Mouse (Mus musculus): ENCODE measurements at regions not wholly inside any gene's neighbourhood (a gene's known extent, or its start where the extent isn't known, plus 50 kb on each side); places are given as distances from the start of the nearest gene placed in this dataset.

DNA sequence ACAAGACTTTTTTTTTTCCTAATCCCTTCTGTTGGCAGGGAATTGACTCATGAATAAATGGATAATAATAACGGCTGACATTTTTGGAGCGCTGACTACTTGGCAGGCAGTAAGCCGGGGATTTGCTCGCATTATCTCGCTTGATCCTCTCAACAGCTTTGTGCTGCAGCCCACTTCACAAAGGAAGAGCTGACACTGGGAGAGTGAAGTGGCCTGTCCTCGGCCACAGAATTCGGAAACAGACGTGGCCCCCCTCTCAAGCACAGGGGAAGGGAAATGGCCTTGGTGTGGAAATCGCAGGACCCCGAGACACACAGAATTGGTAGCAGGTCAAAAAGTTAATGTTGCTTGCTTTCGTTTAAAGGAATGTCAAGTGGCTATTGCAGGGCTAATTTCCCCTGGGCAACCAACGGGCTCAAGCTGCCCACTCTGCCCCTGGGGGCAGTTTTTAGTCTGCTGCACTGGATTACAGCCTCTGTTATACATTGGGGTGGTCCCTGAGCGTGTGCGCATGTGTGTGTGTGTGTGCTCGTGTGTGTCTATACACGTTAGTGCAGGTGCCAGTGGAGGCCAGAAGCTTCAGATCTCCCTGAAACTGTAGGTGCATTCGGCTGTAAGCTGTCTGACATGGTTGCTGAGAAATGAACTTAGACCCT is 483.1 kb downstream of the Plcl1 start:
- no peak for DNase-seq (ENCODE audit: extremely low read depth, low read depth, low spot score)

DNA sequence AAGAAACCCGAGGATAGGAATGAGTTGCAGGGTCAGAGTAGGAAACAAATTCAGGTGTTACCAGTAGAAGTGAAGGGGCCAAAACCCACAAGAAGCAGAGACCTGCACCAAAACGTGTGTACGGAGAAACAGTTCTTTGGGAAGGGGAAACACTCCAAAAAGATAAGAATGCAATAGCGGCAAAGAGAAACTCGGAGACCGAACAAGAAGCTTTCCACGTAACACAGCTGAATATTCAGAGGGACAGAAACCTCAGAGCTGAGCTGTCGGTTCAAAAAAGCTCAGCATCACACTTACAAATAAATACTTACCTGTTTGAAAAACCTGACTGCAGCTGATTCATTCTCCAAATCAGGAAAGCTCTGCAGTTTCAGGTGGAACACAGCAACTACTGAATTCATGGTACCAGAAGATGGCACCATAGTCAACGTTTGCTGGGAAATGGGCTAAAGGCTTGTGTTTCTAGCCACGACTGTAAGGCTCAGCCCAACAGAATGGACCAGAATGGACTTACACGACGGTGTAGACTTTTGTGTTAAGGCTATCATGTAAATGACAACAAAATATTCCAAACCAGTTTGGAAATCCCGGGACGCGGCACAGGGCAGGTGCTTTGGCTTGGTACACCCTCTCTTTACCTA is 484.9 kb downstream of the Plcl1 start:
- no peak for DNase-seq (ENCODE audit: extremely low read depth, low read depth, low spot score)

DNA sequence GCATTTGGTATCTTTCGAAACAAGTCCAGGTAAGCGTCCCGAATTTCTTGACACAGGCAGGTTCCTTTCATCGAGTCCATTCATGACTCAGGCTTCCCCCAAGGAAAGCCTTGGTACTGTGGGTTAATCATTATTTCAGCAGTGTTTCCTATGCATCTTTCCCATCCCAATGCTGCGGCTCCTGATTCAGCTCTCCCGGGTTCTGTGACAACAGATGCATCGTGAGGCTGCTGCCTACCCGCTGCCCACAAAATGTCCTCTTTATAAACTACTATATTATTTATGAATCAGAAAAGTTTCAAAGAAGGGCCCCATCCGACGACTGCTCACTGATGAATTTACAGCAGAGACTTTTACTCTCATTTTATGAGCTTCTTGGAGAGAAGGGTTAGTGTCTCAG is 486.2 kb downstream of the Plcl1 start:
- no peak for DNase-seq (ENCODE audit: extremely low read depth, low read depth, low spot score)

DNA sequence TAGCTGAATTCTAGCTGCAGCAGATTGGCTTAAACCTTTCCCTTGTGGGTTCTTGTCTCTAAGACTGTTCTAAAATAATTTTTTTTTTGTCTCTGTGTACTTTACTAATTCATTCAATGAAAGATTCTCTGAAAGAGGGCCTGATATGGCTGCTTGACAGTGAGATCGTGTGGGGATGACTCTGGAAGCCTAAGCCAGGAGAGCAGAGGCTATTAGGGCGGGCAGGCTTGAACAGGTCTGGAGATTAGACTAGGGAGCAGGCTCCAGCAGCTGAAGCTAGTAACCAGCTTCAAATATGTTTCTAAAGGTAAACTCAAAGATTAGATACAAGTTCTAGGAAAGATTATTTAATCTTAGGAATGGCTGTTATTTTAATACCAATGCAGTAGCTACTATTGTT is 491.9 kb downstream of the Plcl1 start:
- no peak for DNase-seq (ENCODE audit: extremely low read depth, low read depth, low spot score)

DNA sequence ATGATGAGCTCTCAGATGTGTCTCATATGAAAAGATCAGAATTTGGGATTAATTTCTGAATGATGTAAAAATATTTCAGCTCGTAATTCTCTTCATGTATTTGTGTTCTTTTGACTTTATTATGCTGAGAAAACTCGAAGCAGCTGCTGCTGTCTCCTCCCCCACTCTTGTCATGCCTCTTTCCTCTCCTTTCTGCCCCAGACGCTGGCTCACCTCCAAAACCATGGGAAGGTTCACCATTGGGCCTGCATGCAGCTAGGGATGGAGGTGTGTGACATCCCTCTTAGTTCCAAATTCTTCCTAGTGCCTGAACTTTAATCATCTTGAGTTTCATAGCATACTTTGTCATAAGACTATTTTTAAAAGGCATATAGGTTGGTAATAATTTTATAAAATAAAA is 492.3 kb downstream of the Plcl1 start:
- no peak for DNase-seq (ENCODE audit: extremely low read depth, low read depth, low spot score)

DNA sequence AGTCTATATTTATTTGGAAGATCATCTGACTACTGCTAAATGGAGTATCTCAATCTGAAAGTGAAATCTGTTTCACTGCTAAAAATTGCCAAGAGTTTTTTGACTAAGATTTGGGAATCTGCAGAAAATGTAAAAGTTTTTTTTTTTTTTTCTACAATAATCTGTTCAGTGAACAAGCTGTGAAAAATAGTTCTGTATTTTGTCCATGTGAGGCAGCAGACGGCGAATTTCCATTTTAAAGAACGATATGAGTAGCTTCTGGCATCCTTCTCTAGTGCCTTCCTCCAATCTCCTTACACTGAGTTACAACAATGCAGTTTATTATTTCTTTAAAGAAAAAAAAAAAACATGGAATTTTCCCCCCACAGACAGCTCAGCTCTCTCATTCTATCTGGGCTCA is 494.3 kb downstream of the Plcl1 start:
- no peak for DNase-seq (ENCODE audit: extremely low read depth, low read depth, low spot score)

DNA sequence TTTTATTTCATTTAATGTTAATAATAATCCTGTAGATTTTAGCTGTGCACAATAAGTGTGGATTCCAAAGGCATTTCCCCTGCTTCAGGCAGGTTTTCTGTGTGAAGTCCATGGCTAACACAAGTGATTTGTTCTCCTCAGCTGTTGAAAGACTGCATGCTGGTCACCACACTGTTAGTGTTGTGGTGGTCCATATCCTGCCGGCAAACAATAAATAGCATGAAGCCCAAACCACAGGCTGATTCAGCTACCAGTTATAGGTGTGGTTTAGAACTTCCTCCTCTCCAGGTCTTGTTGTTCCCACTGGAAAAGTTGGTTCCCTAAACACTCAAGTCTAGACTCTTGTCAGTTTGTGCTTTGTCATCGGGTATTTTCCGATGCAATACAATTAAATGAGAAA is 497.5 kb downstream of the Plcl1 start:
- DNase-seq (ENCODE audit: extremely low read depth, low read depth, low spot score): no peak

DNA sequence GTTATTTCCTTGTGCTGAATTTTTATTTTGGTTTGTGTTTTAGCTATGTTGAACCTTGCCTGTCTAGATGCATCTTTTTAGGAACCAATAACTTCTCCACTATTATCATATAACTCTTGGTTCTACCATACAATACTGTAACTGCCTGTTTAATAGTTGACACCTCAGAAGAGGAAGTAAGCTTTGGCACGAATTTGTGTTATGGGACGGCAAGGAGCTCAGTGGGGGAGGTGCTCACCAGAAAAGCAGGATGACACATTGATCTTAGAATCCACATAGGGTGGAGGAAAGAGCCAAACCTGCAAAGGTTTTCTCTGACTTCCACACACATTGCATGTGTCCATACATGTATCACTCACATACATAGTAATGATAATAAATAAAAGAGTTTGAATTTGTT is 498.9 kb downstream of the Plcl1 start:
- DNase-seq (ENCODE audit: extremely low read depth, low read depth, low spot score): no peak

DNA sequence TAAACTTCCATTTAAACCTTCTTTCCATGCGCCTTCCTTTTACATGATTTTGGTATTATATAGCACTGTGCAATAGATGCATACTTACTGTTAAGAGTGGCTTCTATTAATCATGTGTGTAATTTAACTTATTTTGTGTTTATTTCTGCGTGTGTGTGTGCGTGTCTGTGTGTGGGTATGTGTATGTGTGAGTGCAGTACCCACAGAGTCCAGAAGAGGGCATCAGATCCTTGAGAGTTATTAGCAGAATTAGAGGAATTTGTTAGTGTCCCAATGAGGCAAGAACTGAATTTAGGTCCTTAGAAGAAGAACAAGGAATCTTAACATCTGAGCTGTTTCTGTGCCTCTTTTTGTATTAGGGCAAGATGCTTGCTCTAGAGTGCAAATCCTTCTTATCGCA is 499.5 kb downstream of the Plcl1 start:
- no peak for DNase-seq (ENCODE audit: extremely low read depth, low read depth, low spot score)

DNA sequence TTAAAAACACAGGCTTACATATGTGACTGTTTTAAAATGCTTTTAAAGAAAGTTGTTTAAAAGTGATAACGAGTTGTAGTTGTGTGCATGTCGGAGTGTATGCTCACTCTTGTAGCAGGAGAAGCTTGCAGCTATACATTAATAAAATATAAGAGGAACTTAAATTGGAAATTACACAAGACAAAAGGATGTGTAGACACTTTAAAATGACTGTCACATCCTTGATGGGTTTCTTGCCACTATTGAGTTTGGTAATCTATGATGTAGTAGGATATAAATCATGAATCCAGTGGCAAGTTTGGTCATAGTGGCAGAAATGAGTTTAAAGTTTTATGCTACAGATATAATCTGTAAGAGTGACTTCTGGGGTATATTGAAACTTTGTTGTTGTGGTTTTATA is 504.3 kb downstream of the Plcl1 start:
- DNase-seq (ENCODE audit: extremely low read depth, low read depth, low spot score): no peak

DNA sequence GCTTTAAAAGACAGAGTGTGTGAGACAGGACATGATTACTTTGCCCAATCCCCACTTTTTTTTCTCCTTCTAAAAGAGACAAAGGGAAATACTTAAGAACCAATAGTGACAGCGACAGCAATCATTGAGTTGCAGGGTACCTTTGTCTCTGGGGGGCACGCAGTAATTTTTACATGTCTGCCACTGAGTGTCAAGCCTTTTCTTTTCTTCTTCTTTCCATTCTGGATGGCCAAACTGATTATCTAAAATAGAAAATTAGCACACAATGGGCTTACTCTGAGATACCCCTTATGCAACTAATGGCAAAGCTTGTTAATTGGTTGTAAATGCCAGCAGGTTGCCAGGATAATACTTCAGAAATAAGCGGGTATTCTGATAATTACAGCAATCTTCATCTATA is 508.6 kb downstream of the Plcl1 start:
- no peak for DNase-seq (ENCODE audit: extremely low read depth, low read depth, low spot score)

DNA sequence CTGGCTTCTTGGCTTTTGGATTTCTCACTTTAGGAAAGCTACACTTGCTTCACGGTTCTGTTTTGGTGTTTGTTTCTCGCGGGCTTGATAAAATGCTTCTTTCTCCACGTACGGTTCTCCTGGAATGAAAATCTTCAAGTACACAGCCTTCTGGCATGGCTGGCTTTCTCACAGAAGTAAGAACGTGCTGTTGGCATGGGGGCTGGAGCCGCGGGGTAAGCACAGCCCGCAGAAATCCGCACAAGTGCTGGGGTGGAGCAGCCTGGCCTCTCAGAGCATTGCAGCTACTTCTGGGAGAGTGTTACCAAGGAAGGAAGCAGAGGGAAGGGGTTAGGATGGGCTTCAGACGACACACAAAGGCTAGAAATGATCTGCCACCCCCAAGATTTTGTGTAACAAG is 510.2 kb downstream of the Plcl1 start:
- DNase-seq (ENCODE audit: extremely low read depth, low read depth, low spot score): no peak

DNA sequence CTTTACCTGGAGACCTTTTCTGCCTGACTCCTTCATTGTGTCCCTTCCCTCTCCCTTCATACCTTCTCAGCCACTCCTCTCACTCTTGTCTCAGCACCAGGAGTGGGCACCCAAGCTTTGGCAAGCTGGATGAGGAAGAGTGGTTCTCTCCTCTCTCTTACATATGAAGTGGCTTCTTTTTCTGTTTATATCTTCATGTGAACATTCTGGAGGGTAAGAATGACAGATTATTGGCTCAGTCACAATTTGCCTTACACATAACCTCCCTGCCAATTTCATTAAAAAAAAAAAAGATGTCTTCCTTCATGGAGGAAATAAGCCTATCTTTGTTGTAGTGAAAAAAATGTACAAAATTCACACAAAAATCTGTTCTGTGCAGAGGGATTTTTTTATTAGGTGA is 513.8 kb downstream of the Plcl1 start:
- DNase-seq (ENCODE audit: extremely low read depth, low read depth, low spot score): no peak

DNA sequence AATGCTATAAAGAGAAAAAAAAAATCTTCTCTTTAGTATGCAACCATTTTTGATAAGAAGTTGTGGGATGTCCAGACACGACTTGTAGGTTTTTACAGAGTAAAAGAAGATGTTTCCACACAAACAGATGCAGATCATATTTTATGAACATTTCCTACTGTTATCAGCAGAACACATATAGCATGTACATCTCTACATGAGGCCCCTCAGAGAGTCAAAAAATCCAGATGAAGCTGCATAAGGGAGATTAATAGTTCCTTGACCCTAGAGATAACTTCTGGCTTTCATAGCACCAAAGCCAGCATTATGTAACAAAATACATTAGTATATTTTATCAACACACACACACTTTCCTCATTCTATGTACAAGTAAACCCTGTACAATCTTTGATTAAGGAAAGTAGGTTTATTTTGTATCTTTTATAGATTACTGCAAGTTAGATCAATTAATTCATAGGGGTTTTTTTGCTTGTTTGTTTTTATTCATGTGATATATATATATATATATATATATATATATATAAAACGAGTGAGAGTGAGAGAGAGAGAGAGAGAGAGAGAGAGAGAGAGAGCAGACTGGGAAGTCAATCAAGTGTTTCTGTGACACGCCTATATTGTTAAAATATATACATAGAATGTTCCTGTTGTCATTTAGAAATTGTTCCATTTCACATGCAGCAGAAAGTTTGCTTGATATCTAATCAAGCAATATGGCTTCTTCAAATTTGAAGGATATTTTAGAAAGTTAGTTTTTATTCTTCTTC is 541.2 kb downstream of the Plcl1 start:
- DNase-seq (ENCODE audit: extremely low read depth, low read depth, low spot score): no peak

DNA sequence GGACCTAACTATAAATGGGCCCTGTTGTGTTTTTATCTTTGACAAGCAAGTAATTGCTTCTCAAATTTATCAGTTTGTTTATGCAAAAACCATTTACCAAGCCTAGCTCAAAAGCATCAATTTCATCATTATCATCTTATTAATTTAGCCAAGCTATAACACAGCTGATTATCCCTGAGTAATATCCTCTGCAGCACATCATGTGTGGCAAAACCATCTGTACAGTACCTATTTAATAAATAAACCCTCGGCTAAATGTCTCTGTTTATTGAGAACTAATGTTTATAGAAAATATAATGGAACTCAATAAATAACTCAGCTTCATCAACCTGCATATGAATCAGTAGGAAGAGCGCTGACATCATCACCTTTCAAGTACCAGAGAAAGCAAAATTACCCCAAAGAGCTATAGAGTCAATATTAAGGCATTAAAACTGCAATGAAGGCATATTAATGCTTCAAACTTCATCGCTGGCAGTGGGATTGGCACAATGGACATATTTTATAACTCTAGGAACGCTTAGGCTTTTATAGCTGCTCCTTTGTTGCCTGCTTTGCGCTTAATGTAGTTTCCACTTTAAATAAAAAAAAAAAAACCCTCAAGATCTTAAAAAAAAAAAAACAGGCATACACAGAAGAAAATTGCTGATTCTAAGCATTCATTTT is 542.0 kb downstream of the Plcl1 start:
- DNase-seq (ENCODE audit: extremely low read depth, low read depth, low spot score): no peak

DNA sequence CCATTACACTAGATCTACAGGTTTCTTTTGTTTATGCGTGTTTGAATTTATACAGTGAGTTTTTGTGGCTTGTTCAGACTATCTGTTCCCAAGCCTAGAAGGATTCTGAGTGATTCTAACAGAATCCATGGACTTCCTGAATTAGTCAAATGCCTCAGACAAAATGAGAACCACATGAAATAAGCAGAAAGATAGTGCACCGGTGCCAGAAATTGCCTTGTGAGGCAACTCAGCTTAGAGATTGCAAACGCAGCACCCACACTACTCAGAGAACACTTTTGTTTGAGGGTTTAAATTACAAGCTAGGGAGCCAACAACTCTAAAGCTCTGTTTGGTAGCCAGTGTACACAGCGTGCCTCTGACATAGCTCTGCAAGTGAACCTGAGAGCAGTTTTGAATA is 543.9 kb downstream of the Plcl1 start:
- no peak for DNase-seq (ENCODE audit: extremely low read depth, low read depth, low spot score)

DNA sequence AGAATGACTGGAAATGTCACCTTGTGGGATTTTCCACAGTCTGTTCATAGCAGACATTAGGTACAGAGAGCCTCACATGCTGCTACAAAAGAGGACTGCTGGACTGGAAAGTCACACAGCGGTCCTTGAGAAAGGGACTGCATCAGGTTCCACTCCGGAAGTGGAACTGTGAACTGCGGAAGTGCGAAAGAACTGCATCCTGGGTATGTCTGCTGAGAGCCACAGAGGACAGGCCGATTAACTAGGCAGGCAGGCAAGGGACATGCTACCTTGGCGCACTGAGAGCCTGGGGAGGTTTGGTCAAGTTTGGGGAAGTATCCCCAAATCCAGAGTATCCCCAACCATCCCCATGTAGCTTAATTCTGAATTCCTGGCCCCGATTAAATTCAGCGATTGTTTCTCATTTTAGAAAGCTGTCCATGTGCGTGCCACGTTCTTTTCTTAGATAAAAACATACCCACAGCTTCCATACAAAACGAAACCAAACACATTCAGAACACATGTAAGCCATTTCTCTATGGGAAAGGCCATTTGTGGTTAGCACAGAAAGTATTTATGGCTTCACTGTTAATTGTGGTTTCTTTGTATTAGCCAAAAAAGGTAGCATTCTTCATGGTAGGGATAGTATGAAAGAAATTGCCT is 552.2 kb downstream of the Plcl1 start:
- no peak for DNase-seq (ENCODE audit: extremely low read depth, low read depth, low spot score)

DNA sequence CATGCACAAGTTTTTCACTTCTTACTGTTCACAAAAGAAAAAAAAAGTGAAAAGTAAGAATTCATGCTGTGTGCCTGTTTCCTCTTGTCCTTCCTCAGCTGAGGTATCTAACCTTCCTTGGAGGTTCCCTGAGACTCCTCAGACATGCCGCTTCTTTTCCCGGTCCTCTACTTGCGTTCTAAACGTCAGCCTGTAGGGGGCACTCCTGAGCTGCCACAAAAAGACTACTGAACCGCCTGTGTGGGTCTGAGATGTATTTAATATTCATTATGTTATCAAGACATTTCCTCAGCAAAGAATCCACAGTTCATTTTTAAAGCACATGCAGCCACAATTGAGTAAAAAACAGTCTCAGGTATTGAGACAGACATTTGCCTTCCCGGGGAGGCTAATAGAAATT is 554.6 kb downstream of the Plcl1 start:
- DNase-seq (ENCODE audit: extremely low read depth, low read depth, low spot score): no peak

DNA sequence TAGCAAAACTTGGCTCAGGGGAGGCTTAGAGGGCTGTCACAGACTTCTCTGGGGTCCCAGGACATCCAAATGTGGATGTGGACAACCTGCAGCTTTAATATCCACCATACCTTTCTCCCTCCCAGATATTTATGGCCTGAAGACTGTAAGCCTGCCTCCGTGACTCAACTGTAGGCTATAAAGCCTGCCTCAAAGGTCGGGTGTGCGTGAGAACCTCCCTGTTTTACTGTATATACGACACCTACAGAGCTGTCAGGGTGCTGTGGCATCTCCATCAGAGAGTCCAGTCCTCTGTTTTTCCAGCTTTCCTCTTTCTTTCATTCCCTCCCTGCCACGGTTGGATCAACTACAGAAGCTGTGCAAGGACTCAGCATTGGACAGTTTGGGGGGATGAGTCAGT is 558.1 kb downstream of the Plcl1 start:
- no peak for DNase-seq (ENCODE audit: extremely low read depth, low read depth, low spot score)

DNA sequence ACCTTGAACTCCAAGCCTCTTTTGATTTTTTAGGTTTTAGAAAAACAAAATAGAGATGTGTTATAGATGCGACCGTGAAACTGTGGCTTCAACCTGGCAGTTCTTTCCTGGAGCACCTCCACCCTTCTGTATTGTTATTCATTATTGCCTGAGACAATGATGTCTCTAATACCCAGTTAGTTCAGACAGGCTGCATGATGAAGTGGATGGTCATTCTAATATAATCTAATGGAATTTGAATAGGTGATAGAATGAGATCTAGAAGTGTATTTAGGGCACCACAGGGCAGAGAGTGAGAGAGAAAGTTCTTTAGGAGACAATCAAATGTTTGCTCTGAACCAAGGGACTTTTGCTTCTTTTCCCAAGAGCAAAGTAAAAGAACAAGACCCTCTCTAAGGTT is 560.6 kb downstream of the Plcl1 start:
- no peak for DNase-seq (ENCODE audit: extremely low read depth, low read depth, low spot score)

DNA sequence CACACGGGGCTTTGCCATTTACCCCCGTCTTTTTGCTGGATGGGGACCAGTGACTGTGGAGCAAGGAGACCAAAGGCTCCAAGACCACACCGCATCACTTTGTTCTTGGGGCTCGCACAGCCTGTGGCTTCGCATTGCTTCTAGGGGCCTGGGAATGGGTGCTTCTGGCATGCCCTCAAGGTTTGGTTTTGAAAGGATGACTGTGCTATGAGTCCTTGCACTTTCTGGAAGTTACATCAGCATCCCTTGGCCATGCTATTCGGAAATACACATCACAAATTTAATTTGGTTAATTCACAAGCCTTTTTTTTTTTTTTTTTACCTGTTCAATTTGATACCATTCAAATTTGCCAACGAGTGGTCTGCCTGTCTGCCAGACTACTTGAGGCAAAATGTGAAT is 562.1 kb downstream of the Plcl1 start:
- no peak for DNase-seq (ENCODE audit: extremely low read depth, low read depth, low spot score)

All from fat pad, adult 2 months (tissue).